18 mouse cellular contexts compared by ENCODE assay signal in genomic region chr7:92333220-92333898, GRCm38 (mm10).
DNase-seq lines count a peak whose midpoint lies in the region; ATAC-seq and TF ChIP-seq lines count a peak whose summit lies in the region.
"Had no signal": no experiment of that assay in that cellular context is flagged by ENCODE, and none has a peak within 500 bp of the region (broad histone marks: within the 10 kb centered on the region; RNA-seq: fewer than 3 reads in every experiment).

No protein-coding gene starts in this region.

- 0 out of 2 replicates have a peak, but pooled peaks cover 4% of the 10 kb centered on the region for H3K4me1 ChIP-seq in forebrain, postnatal 0 days (ENCODE audit: insufficient read depth)
- no peaks in the 10 kb centered on the region for H3K4me1 ChIP-seq in forebrain, embryonic 15.5 days
- H3K4me1 ChIP-seq: heart, embryonic 15.5 days; hindbrain, embryonic 10.5 days; intestine, embryonic 15.5 days had no signal

- H3K27me3 ChIP-seq in forebrain, postnatal 0 days (ENCODE audit: insufficient read depth, low read length) = no peaks in the 10 kb centered on the region
- H3K27me3 ChIP-seq in forebrain, embryonic 15.5 days = no peaks in the 10 kb centered on the region
- H3K27me3 ChIP-seq: heart, embryonic 15.5 days; intestine, embryonic 15.5 days had no signal

- H3K4me2 ChIP-seq in forebrain, postnatal 0 days (ENCODE audit: low read depth) = no peak overlapping the region
- H3K4me2 ChIP-seq in forebrain, embryonic 15.5 days (replicated peaks) = no peak overlapping the region
- H3K4me2 ChIP-seq: heart, embryonic 11.5 days; heart, embryonic 15.5 days; intestine, embryonic 15.5 days had no signal

- peak; percentile 16 for DNase-seq in forebrain, postnatal 0 days
- peak; percentile 19 for DNase-seq in left cerebral cortex, postnatal 4 days
- DNase-seq in left cerebral cortex, adult 11 months (ENCODE audit: low spot score) = no peak
- peak; percentile 92 for DNase-seq in Muller cell, postnatal 12 days (ENCODE audit: inconsistent ontology term)
- peak; percentile 84 for DNase-seq in retina, postnatal 1 day
- no peak for DNase-seq in kidney, postnatal 36 days
- DNase-seq: adrenal gland, adult 2 months; adrenal gland, postnatal 25 days; cerebellum, adult 2 months; cerebellum, postnatal 10 days; heart, adult 18-20 months; heart, postnatal 14 days had no signal

- H3K9me3 ChIP-seq in forebrain, postnatal 0 days (ENCODE audit: low read length) = no peaks in the 10 kb centered on the region
- no peaks in the 10 kb centered on the region for H3K9me3 ChIP-seq in forebrain, embryonic 15.5 days
- H3K9me3 ChIP-seq: heart, embryonic 15.5 days; hindbrain, embryonic 10.5 days; intestine, embryonic 15.5 days had no signal

- 66% methylated on average over 5 of the region's 5 CpGs for WGBS in forebrain, postnatal 0 days
- 66% methylated on average over 5 of the region's 5 CpGs for WGBS in forebrain, embryonic 15.5 days

- TF ChIP-seq CTCF in forebrain, postnatal 0 days (IDR thresholded peaks at IDR 0.05; ENCODE audit: low read depth) = no peak

- intact Hi-C loops in left cerebral cortex, postnatal 4 days (cut with DNase I) = no loop called here

- H3K9ac ChIP-seq in forebrain, postnatal 0 days = no peak overlapping the region
- H3K9ac ChIP-seq in forebrain, embryonic 15.5 days (replicated peaks) = no peak overlapping the region
- H3K9ac ChIP-seq: heart, embryonic 15.5 days; intestine, embryonic 15.5 days had no signal

- no peaks in the 10 kb centered on the region for H3K36me3 ChIP-seq in forebrain, postnatal 0 days (ENCODE audit: insufficient read depth)
- H3K36me3 ChIP-seq in forebrain, embryonic 15.5 days = no peaks in the 10 kb centered on the region
- H3K36me3 ChIP-seq: heart, embryonic 15.5 days; hindbrain, embryonic 10.5 days; intestine, embryonic 15.5 days had no signal

- peak overlapping the region; percentile 40; the same call in 1 of the 2 replicates for H3K27ac ChIP-seq in forebrain, postnatal 0 days (ENCODE audit: low read depth, low read length)
- no peak overlapping the region for H3K27ac ChIP-seq in forebrain, embryonic 15.5 days (replicated peaks)
- H3K27ac ChIP-seq: heart, embryonic 15.5 days; hindbrain, embryonic 10.5 days; intestine, embryonic 15.5 days had no signal

- peak; percentile 89 for ATAC-seq in forebrain, postnatal 0 days
- no peak for ATAC-seq in forebrain, embryonic 15.5 days (replicated peaks)
- ATAC-seq: forebrain, embryonic 16.5 days; intestine, embryonic 15.5 days had no signal

- H3K4me3 ChIP-seq in forebrain, postnatal 0 days (ENCODE audit: low read depth, low read length) = no peak overlapping the region
- H3K4me3 ChIP-seq in forebrain, embryonic 15.5 days = no peak overlapping the region
- H3K4me3 ChIP-seq: heart, embryonic 15.5 days; hindbrain, embryonic 10.5 days; intestine, embryonic 15.5 days had no signal

Comparison
In these comparisons a context has a peak if more than half of its experiments do, and no peak if none do; other contexts are left out.
1. DNase-seq: peak in forebrain, postnatal 0 days (single experiment), left cerebral cortex, postnatal 4 days (single experiment), Muller cell, postnatal 12 days (single experiment) and retina, postnatal 1 day (single experiment); none in left cerebral cortex, adult 11 months (single experiment) and kidney, postnatal 36 days (0 of 2).